Mouse (Mus musculus): ENCODE measurements around the gene Psmg4.

Psmg4 gene

GRCm38 (mm10) chr13:34146916-34147315, 15.8 kb upstream of the Psmg4 start:
- in situ Hi-C loops (cut with MboI; ENCODE audit: unreplicated experiment in 2 of 2) = no loop called here

DNA sequence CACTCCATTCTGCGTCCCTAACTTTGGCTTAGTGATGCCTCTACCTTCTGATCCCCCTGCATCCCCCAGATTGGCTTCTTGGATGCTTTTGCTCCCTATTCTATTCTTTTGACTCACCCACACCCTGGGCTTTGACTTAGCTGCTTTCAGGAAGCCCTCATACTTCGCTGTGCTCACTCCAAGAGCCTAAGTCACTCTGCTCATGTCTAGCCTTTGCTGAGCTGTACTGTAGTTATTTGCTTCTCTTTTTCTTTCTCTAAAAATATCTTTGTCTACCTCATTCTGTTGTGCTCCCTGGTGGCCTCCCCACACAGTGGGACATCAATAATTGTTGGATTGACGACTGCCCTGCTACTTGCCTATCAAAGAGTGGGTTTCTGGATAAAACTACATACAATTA, 14.6 kb upstream of the Psmg4 start:
- in situ Hi-C loops (cut with MboI; ENCODE audit: unreplicated experiment in 2 of 2) = no loop called here

GRCm38 (mm10) chr13:34148767-34149392, 13.9 kb upstream of the Psmg4 start:
- in situ Hi-C loops (cut with MboI; ENCODE audit: unreplicated experiment in 2 of 2) = no loop called here

GRCm38 (mm10) chr13:34149463-34150176, 13.1 kb upstream of the Psmg4 start:
- in situ Hi-C loops (cut with MboI; ENCODE audit: unreplicated experiment in 2 of 2) = loop anchor here in 1 of 2 experiments (5.0 to 10.0 kb wide), 2 partner anchors 102 to 185 kb away; partner anchors contain the start of gene Nqo2

DNA sequence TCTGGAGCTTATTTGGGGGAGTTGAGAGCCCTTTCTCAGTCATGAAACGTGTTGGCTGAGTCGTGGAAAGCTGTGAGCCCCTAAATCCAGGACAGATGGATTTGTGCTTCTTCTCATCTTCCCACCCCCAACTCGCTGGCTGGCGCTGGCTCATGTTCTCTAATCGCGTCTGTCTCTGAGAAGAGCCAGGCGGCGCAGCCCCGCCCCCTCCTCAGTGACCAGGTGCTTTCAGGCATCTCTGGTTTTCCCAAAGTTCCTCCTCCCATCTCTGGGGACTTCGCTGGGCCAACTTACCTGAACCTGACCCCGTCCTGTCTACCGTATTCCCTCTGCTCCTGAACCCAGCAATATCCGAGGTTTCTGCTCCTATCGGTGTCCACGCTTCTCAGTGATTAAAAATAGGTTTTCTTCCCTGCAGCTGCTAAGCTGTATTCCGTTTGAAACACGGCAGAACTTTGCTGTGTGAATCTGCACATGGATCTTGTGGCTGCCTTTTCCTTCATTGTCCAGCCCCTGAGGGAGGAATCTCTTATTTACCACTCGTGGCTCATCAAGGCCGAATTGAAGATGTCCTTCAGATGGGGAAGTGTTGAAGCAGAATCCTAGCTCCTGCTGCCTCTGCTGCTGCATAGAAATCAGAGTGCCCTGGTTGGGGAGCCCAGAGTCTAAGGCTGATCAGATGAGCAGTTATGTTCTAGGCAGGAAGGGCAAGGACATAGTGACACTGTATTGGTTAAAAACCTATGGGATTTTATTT, 12.3 kb upstream of the Psmg4 start:
- in situ Hi-C loops (cut with MboI; ENCODE audit: unreplicated experiment in 2 of 2) = loop anchor here in 1 of 2 experiments (5.0 to 10.0 kb wide), 2 partner anchors 103 to 186 kb away; partner anchors contain the start of gene Nqo2

- in situ Hi-C loops (cut with MboI; ENCODE audit: unreplicated experiment in 2 of 2) = loop anchor here in 1 of 2 experiments (5.0 to 10.0 kb wide), 2 partner anchors 104 to 187 kb away; partner anchors contain the start of gene Nqo2
These were observed 11.3 kb upstream of the Psmg4 start for GRCm38 (mm10) chr13:34151425-34151824.

- in situ Hi-C loops (cut with MboI; ENCODE audit: unreplicated experiment in 2 of 2) = loop anchor here in 1 of 2 experiments (5.0 to 10.0 kb wide), 2 partner anchors 105 to 188 kb away; partner anchors contain the start of gene Nqo2
These were observed 10.1 kb upstream of the Psmg4 start for GRCm38 (mm10) chr13:34152695-34153094.

DNA sequence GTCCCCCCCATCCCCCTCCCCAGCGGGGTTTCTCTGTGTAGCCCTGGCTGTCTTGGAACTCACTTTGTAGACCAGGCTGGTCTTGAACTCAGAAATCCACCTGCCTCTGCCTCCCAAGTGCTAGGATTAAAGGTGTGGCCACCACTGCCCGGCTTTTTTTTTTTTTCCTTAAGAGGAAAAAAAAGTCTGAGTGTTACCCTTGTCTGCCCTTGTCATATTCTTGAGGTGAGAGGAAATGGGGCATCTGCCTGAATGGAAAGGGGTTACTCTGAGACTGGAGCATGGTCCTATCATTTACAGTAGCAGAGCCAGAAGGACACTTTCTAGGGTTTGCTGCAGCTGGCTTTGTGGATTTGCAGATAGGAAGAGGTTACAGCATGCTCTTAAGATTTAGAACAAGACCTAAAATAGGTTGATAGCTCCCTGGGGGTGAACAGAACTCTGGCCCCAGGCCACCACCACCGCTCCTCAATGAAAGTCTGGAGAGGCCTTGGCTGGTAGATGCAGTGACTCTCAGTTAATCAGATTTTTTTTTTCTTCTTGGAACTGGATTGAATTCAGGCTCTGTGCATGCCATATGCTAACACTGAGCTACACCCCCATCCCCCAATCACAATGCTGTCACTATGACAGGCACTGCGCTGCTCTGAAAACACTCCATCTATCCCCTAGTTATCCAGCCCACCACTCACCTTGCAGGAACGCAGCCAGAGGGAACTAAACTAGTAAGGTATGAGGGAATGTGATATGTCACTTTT, 9.3 kb upstream of the Psmg4 start:
- in situ Hi-C loops (cut with MboI; ENCODE audit: unreplicated experiment in 2 of 2) = loop anchor here in 1 of 2 experiments (5.0 to 10.0 kb wide), 2 partner anchors 106 to 189 kb away; partner anchors contain the start of gene Nqo2

DNA sequence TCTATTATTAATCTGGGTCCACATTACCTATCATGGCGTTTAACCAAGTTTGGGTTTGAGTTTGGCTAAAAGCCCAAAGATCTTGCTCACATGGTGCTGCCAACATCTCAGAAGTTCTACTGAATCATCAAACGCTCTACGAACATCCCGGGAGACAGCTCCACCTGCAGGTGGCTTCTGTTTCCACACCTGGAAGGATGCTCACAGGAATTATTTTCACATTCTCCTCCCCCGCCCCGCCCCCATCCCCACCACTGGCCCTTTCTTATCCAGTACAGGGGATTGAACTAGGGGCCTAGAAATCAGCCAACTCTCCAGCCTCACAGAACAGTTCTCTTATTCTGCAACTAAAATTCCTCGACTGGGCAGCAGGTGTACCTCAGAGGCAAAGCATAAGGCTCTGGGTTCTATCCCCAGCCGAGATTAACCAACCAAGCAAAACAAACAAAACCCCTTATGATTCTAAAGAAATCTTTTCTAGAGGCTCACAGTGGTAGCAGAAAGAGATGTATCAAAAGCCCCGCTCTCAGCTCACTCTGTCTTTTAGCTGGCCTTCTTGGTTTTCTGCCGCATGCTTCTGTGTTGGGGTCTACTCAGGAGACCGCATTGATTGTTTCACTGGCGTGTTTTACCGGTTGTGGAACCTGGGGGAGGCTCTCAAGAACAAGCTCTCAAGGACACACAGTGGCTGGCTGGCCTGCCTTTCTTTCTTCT, 8.4 kb upstream of the Psmg4 start:
- in situ Hi-C loops (cut with MboI; ENCODE audit: unreplicated experiment in 2 of 2) = loop anchor here in 1 of 2 experiments (5.0 to 10.0 kb wide), 2 partner anchors 107 to 190 kb away; partner anchors contain the start of gene Nqo2

- in situ Hi-C loops (cut with MboI; ENCODE audit: unreplicated experiment in 2 of 2) = loop anchor here (5.0 to 10.0 kb wide), 2 partner anchors 108 to 190 kb away; partner anchors contain the start of gene Nqo2 (in 1 of the 2)
These were observed 7.9 kb upstream of the Psmg4 start for GRCm38 (mm10) chr13:34154931-34155272.

- in situ Hi-C loops (cut with MboI; ENCODE audit: unreplicated experiment in 2 of 2) = loop anchor here (5.0 to 10.0 kb wide), 2 partner anchors 109 to 191 kb away; partner anchors contain the start of gene Nqo2 (in 1 of the 2)
These were observed 6.5 kb upstream of the Psmg4 start for GRCm38 (mm10) chr13:34156133-34156839.

DNA sequence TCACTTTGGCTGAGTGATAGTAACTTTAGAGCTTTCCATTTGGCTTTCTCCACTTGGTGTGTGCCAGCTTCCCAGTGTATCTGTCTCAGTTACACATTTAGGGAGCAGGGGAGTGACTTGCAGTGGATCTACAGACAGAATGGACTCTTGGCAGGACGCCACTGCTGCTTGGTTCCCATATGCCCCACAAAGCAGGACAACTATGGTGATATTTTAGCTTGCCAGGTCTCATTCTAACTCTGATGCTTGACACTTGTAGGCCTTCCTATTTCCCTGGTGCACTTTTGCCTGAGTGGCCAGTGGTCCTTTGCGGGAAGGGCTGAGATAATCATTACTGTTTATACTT, 6.0 kb upstream of the Psmg4 start:
- in situ Hi-C loops (cut with MboI; ENCODE audit: unreplicated experiment in 2 of 2) = loop anchor here (5.0 to 10.0 kb wide), 2 partner anchors 110 to 192 kb away; partner anchors contain the start of gene Nqo2 (in 1 of the 2)

DNA sequence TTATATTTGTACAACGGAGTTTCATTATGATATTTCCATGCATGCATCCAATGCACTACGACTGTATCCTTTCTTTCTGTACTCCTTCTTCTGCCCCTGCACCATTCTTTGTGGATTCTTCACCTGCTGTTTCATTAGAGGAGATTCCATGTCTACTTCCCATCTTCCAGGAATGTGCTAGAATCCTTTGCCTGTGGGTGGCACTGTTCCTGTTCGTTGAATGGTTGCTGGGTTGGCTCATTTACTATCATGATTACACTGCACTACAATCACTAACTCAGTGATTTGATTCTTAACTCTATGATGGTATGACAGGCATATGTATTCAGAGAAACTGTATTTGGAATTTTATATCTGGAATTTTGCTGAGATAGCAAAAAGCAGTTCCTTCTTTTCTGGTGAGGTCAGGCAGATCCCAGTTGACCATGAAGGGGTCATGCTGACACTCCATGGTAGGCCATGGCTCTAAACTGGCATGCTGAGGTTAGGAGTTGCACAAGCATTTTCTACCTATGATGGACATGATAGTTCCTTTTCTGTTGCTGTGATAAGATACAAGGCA, 5.1 kb upstream of the Psmg4 start:
- in situ Hi-C loops (cut with MboI; ENCODE audit: unreplicated experiment in 2 of 2) = loop anchor here (5.0 to 10.0 kb wide), 2 partner anchors 110 to 193 kb away; partner anchors contain the start of gene Nqo2 (in 1 of the 2)

DNA sequence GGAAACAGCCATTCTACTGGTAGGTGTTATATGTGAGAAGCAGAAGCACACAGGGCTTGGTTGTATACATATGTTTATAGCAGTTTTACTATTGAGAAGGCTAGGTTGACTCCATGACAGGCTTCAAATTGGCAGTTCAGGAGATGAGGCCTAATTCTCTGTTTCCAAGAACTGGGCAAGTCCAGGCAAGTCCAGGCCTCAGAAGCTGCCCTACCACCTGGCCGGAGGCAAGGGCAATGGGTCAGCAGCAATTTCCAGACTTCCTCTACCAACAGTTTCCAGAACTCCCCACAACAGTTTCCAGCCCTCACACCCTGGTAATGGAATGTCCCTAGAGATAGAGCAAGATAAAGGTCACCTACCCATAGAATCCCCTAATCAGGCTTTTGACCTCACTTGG, 2.8 kb upstream of the Psmg4 start:
- in situ Hi-C loops (cut with MboI; ENCODE audit: unreplicated experiment in 2 of 2) = loop anchor here (5.0 to 10.0 kb wide), 3 partner anchors 113 to 715 kb away; partner anchors contain the start of genes Nqo2 (in 1 of the 2) and Prpf4b (in 1 of the 2)

GRCm38 (mm10) chr13:34163304-34163975, 676 bp downstream of the Psmg4 start:
- in situ Hi-C loops (cut with MboI; ENCODE audit: unreplicated experiment in 2 of 2) = loop anchor here in 1 of 2 experiments (10.0 kb wide), 1 partner anchor 711 kb away; the partner anchor contains the start of gene Prpf4b

GRCm38 (mm10) chr13:34174025-34174424, 11.3 kb downstream of the Psmg4 start:
- in situ Hi-C loops (cut with MboI; ENCODE audit: unreplicated experiment in 2 of 2) = no loop called here

GRCm38 (mm10) chr13:34181624-34182023, 18.9 kb downstream of the Psmg4 start:
- in situ Hi-C loops (cut with MboI; ENCODE audit: unreplicated experiment in 2 of 2) = loop anchor here (25.0 kb wide), 4 partner anchors 606 to 1756 kb away; no protein-coding TSS in a partner anchor

All from v-Abl transformed pro-B cells (cell line).